Mouse (Mus musculus): Measurements from ENCODE around the gene Armh3. TPM values are rescaled to one million over a fixed set of nuclear protein-coding genes. Genes with fewer than 3 reads are reported as not detected.

Gene Armh3
- total and polyA plus RNA-seq, 3 experiments, result 1.1 to 4.9 (median 1.9) TPM

DNA sequence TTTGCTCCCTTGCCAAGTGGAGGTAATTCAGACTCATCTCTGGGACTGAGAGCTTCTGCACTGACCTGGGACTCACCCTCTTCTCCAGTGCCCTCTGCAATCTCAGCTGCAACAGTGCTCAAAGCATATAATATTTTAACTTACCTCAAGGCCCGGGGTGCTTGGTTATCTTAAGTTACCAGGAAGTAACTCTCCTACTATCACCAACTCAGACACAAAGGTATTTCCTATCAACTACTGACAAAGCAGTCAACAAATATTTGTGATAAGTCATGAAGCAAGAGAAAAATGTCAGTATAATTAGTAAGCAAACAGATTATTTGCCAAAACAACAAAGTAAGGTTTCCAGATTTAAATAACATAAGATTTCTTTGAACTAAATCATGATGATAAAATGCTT, 125.0 kb downstream of the Armh3 start:
- no peaks in the 10 kb centered on the region for H3K36me3 ChIP-seq (replicated peaks in 1 of 2; ENCODE audit: control insufficient read depth in 1 of 2, insufficient read depth in 1 of 2, low read length in 1 of 2)
- no peaks in the 10 kb centered on the region for H3K79me2 ChIP-seq (replicated peaks; ENCODE audit: control insufficient read depth, extremely low read depth, insufficient read depth, poor library complexity, severe bottlenecking)
- DNase-seq (ENCODE audit: extremely low read depth), result no peak
- H3K27me3 ChIP-seq (replicated peaks), result no peaks in the 10 kb centered on the region
- no peak overlapping the region for H3K4me3 ChIP-seq (replicated peaks in 1 of 3; ENCODE audit: low read depth in 2 of 3, low read length in 2 of 3, poor library complexity in 1 of 3)
- no peak overlapping the region for H3K9ac ChIP-seq (ENCODE audit: insufficient read depth, low read depth)
- in situ Hi-C loops (cut with MboI; ENCODE audit: low pct_ligation_motif_present, low pct_unique_long_range_greater_than_20kb, low sequenced_read_pairs) (no loop called here), dilution Hi-C loops (cut with MboI; ENCODE audit: extremely low pct_ligation_motif_present, extremely low pct_unique_long_range_greater_than_20kb, low sequenced_read_pairs) (no loop called here)
- no peaks in the 10 kb centered on the region for H3K9me3 ChIP-seq (replicated peaks; ENCODE audit: low read length)
- H3K4me1 ChIP-seq (ENCODE audit: control insufficient read depth in 1 of 2, insufficient read depth in 2 of 2), result no peaks in the 10 kb centered on the region
- H3K27ac ChIP-seq (ENCODE audit: insufficient read depth, low read depth), result no peak overlapping the region
- TF ChIP-seq RAD21 (IDR thresholded peaks at IDR 0.05; ENCODE audit: low read depth, low read length) (no peak), CTCF (conservative IDR thresholded peaks at IDR 0.05 in 1 of 2, IDR thresholded peaks at IDR 0.05 in 1 of 2; ENCODE audit: low read depth in 2 of 2, low read length in 2 of 2) (no peak), BHLHE40 (IDR thresholded peaks at IDR 0.05; ENCODE audit: low read depth, low read length) (no peak), MXI1 (IDR thresholded peaks at IDR 0.05; ENCODE audit: low read depth, low read length) (no peak), SIN3A (IDR thresholded peaks at IDR 0.05; ENCODE audit: low read length) (no peak), ZC3H11A (IDR thresholded peaks at IDR 0.05; ENCODE audit: low read depth, low read length) (no peak), POLR2A (IDR thresholded peaks at IDR 0.05; ENCODE audit: low read depth, low read length) (no peak), POLR2AphosphoS2 (IDR thresholded peaks at IDR 0.05; ENCODE audit: low read depth, low read length) (no peak), MYC (IDR thresholded peaks at IDR 0.05; ENCODE audit: low read depth, low read length) (no peak), ETS1 (conservative IDR thresholded peaks at IDR 0.05; ENCODE audit: low read depth, low read length) (no peak), ZKSCAN1 (IDR thresholded peaks at IDR 0.05; ENCODE audit: borderline replicate concordance, low read depth, low read length) (no peak), JUND (conservative IDR thresholded peaks at IDR 0.05; ENCODE audit: low read depth, low read length) (no peak), E2F4 (IDR thresholded peaks at IDR 0.05; ENCODE audit: insufficient replicate concordance, low read depth, low read length) (no peak), USF1 (IDR thresholded peaks at IDR 0.05; ENCODE audit: low read depth, low read length) (no peak), JUN (IDR thresholded peaks at IDR 0.05; ENCODE audit: insufficient read depth, low read depth, low read length) (no peak), NELFE (IDR thresholded peaks at IDR 0.05; ENCODE audit: low read depth, low read length) (no peak), RCOR1 (conservative IDR thresholded peaks at IDR 0.05; ENCODE audit: low read depth, low read length) (no peak), CHD1 (IDR thresholded peaks at IDR 0.05; ENCODE audit: low read depth, low read length) (no peak), HCFC1 (IDR thresholded peaks at IDR 0.05; ENCODE audit: low read depth, low read length) (no peak), TBP (conservative IDR thresholded peaks at IDR 0.05; ENCODE audit: low read depth, low read length) (no peak)
- H3K4me2 ChIP-seq (ENCODE audit: insufficient read depth, low read depth, poor library complexity, severe bottlenecking), result no peak overlapping the region

GRCm38 (mm10) chr19:45855284-45855920, 142.9 kb downstream of the Armh3 start:
- DNase-seq (ENCODE audit: extremely low read depth), result no peak
- Histone ChIP-seq H3K27ac (ENCODE audit: insufficient read depth, low read depth) (no peak overlapping the region), H3K79me2 (replicated peaks; ENCODE audit: control insufficient read depth, extremely low read depth, insufficient read depth, poor library complexity, severe bottlenecking) (no peaks in the 10 kb centered on the region), H3K4me2 (ENCODE audit: insufficient read depth, low read depth, poor library complexity, severe bottlenecking) (no peak overlapping the region), H3K36me3 (replicated peaks in 1 of 2; ENCODE audit: control insufficient read depth in 1 of 2, insufficient read depth in 1 of 2, low read length in 1 of 2) (no peaks in the 10 kb centered on the region), H3K4me3 (replicated peaks in 1 of 3; ENCODE audit: low read depth in 2 of 3, low read length in 2 of 3, poor library complexity in 1 of 3) (no peak overlapping the region), H3K4me1 (ENCODE audit: control insufficient read depth in 1 of 2, insufficient read depth in 2 of 2) (no peaks in the 10 kb centered on the region), H3K27me3 (replicated peaks) (no peaks in the 10 kb centered on the region), H3K9ac (ENCODE audit: insufficient read depth, low read depth) (no peak overlapping the region), H3K9me3 (replicated peaks; ENCODE audit: low read length) (no peaks in the 10 kb centered on the region)
- dilution Hi-C loops (cut with MboI; ENCODE audit: extremely low pct_ligation_motif_present, extremely low pct_unique_long_range_greater_than_20kb, low sequenced_read_pairs) (no loop called here), in situ Hi-C loops (cut with MboI; ENCODE audit: low pct_ligation_motif_present, low pct_unique_long_range_greater_than_20kb, low sequenced_read_pairs) (no loop called here)
- TF ChIP-seq ZNF384 (IDR thresholded peaks at IDR 0.05; ENCODE audit: low read depth, low read length) (no peak), KAT2A (IDR thresholded peaks at IDR 0.05; ENCODE audit: insufficient replicate concordance, low read length) (no peak), MAFK (IDR thresholded peaks at IDR 0.05; ENCODE audit: insufficient replicate concordance, low read length) (no peak), PAX5 (IDR thresholded peaks at IDR 0.05; ENCODE audit: low read length) (no peak), ZKSCAN1 (IDR thresholded peaks at IDR 0.05; ENCODE audit: borderline replicate concordance, low read depth, low read length) (no peak), USF1 (IDR thresholded peaks at IDR 0.05; ENCODE audit: low read depth, low read length) (no peak), IRF4 (IDR thresholded peaks at IDR 0.05; ENCODE audit: low read depth, low read length) (no peak), NRF1 (IDR thresholded peaks at IDR 0.05; ENCODE audit: low read depth, low read length) (no peak), SMC3 (IDR thresholded peaks at IDR 0.05; ENCODE audit: low read depth, low read length) (no peak), POLR2A (IDR thresholded peaks at IDR 0.05; ENCODE audit: low read depth, low read length) (no peak), BHLHE40 (IDR thresholded peaks at IDR 0.05; ENCODE audit: low read depth, low read length) (no peak), USF2 (conservative IDR thresholded peaks at IDR 0.05; ENCODE audit: low read depth, low read length) (no peak), MAX (IDR thresholded peaks at IDR 0.05; ENCODE audit: low read length) (no peak), TCF12 (IDR thresholded peaks at IDR 0.05; ENCODE audit: low read depth, low read length) (no peak)

All from CH12.LX (cell line).